Mouse (Mus musculus) left cerebral cortex, postnatal 36 days (tissue): ENCODE measurements at regions not wholly inside any gene's neighbourhood (a gene's known extent, or its start where the extent isn't known, plus 50 kb on each side); places are given as distances from the start of the nearest gene placed in this dataset.
"Not testable (repeated sequence)": the region's sequence is repeated elsewhere in the genome, so short reads cannot be mapped to it uniquely, and the experiment has no call there.

ENCODE experiments used
- DNase-seq, 2 experiments: peaks; one replicate each; pipeline ENCODE4 v3.0.0; 2021 to 2022; ENCODE audit warnings: low spot score in 2 of 2, mixed read lengths in 1 of 2
- intact Hi-C: fragments of 180-260 bp; cut with DNase I; formaldehyde crosslinking; loops from one replicate; pipeline ENCODE4 v1.15.1; 2025

GRCm38 (mm10) chr9:91128491-91128890 is 233.7 kb upstream of the Zic4 start:
- intact Hi-C loops, DNase-seq: not testable (repeated sequence)

- no peak for DNase-seq
- intact Hi-C loops = loop anchor here (10.0 kb wide), 1 partner anchor 225 kb away; no protein-coding TSS in a partner anchor
Measured at GRCm38 (mm10) chr9:91130111-91130720, 232.0 kb upstream of the Zic4 start.

- intact Hi-C loops = loop anchor here (10.0 kb wide), 1 partner anchor 223 kb away; no protein-coding TSS in a partner anchor
Measured at GRCm38 (mm10) chr9:91131415-91132255, 230.6 kb upstream of the Zic4 start.

GRCm38 (mm10) chr9:91132531-91132930 is 229.7 kb upstream of the Zic4 start:
- intact Hi-C loops = loop anchor here (10.0 kb wide), 1 partner anchor 222 kb away; no protein-coding TSS in a partner anchor

More at GRCm38 (mm10) chr9:91131415-91132255, 230.6 kb upstream of the Zic4 start:
- no peak for DNase-seq

GRCm38 (mm10) chr9:91133256-91133920 is 228.8 kb upstream of the Zic4 start:
- no peak for DNase-seq
- intact Hi-C loops = loop anchor here (10.0 kb wide), 1 partner anchor 221 kb away; no protein-coding TSS in a partner anchor

More at GRCm38 (mm10) chr9:91132531-91132930, 229.7 kb upstream of the Zic4 start:
- no peak for DNase-seq

GRCm38 (mm10) chr9:91134325-91134724 is 227.9 kb upstream of the Zic4 start:
- no peak for DNase-seq
- intact Hi-C loops = loop anchor here (10.0 kb wide), 1 partner anchor 220 kb away; no protein-coding TSS in a partner anchor

- intact Hi-C loops = loop anchor here (10.0 kb wide), 1 partner anchor 220 kb away; no protein-coding TSS in a partner anchor
- no peak for DNase-seq
Measured at GRCm38 (mm10) chr9:91135107-91135506, 227.1 kb upstream of the Zic4 start.

GRCm38 (mm10) chr9:91140651-91141050 is 221.6 kb upstream of the Zic4 start:
- no peak for DNase-seq
- intact Hi-C loops = no loop called here

- intact Hi-C loops = no loop called here
- no peak for DNase-seq
Measured at GRCm38 (mm10) chr9:91151893-91152292, 210.3 kb upstream of the Zic4 start.

- intact Hi-C loops = no loop called here
Measured at GRCm38 (mm10) chr9:91159311-91159710, 202.9 kb upstream of the Zic4 start.

GRCm38 (mm10) chr9:91167871-91168270 is 194.3 kb upstream of the Zic4 start:
- DNase-seq = no peak
- intact Hi-C loops = no loop called here

More at GRCm38 (mm10) chr9:91159311-91159710, 202.9 kb upstream of the Zic4 start:
- DNase-seq = no peak

- no peak for DNase-seq
- intact Hi-C loops = no loop called here
Measured at GRCm38 (mm10) chr9:91193221-91193620, 169.0 kb upstream of the Zic4 start.

- intact Hi-C loops = no loop called here
- no peak for DNase-seq
Measured at GRCm38 (mm10) chr9:91193954-91194353, 168.3 kb upstream of the Zic4 start.

GRCm38 (mm10) chr9:91207281-91207680 is 154.9 kb upstream of the Zic4 start:
- intact Hi-C loops = no loop called here

GRCm38 (mm10) chr9:91227673-91228440 is 134.4 kb upstream of the Zic4 start:
- no peak for DNase-seq
- intact Hi-C loops = no loop called here

More at GRCm38 (mm10) chr9:91207281-91207680, 154.9 kb upstream of the Zic4 start:
- DNase-seq = no peak

- no peak for DNase-seq
- intact Hi-C loops = no loop called here
Measured at GRCm38 (mm10) chr9:91228525-91228924, 133.7 kb upstream of the Zic4 start.

GRCm38 (mm10) chr9:91253886-91254285 is 108.3 kb upstream of the Zic4 start:
- intact Hi-C loops = no loop called here

GRCm38 (mm10) chr9:91291340-91291739 is 70.9 kb upstream of the Zic4 start:
- intact Hi-C loops = no loop called here
- DNase-seq = no peak

More at GRCm38 (mm10) chr9:91253886-91254285, 108.3 kb upstream of the Zic4 start:
- no peak for DNase-seq
